Mouse (Mus musculus): Measurements from ENCODE around the gene Mical3. TPM values are rescaled to one million over a fixed set of nuclear protein-coding genes. Genes with fewer than 3 reads are reported as not detected.

Mical3 gene
- polyA plus RNA-seq, 2 experiments: 13.3 to 17.3 TPM

GRCm38 (mm10) chr6:121108075-121108474 is 22.7 kb downstream of the Mical3 start:
- 70% methylated on average over 1 of the region's 1 CpGs for WGBS
- no peak overlapping the region for H3K9ac ChIP-seq (ENCODE audit: low read depth, low read length, severe bottlenecking)
- peaks cover 14% of the 10 kb centered on the region; the same call in 1 of the 2 replicates for H3K4me1 ChIP-seq (ENCODE audit: control insufficient read depth, insufficient read depth, low read length)
- no peaks in the 10 kb centered on the region for H3K27me3 ChIP-seq (ENCODE audit: control insufficient read depth, insufficient read depth, low read length)
- ATAC-seq (ENCODE audit: low FRiP score, low read depth) (no peak), DNase-seq (ENCODE audit: low spot score) (no peak)
- H3K4me3 ChIP-seq (replicated peaks; ENCODE audit: low read length): no peak overlapping the region
- TF ChIP-seq POLR2A (IDR thresholded peaks at IDR 0.05; ENCODE audit: borderline replicate concordance, extremely low read depth, insufficient read depth, insufficient read length): no peak
- no peaks in the 10 kb centered on the region for H3K9me3 ChIP-seq (ENCODE audit: control insufficient read depth, low read length)
- no peaks in the 10 kb centered on the region for H3K36me3 ChIP-seq (ENCODE audit: control insufficient read depth, insufficient read depth, low read length)
- H3K4me2 ChIP-seq (replicated peaks; ENCODE audit: low read depth, low read length, severe bottlenecking): no peak overlapping the region
- H3K27ac ChIP-seq (replicated peaks; ENCODE audit: low read depth, low read length): no peak overlapping the region

GRCm38 (mm10) chr6:121106711-121107405 is 23.9 kb downstream of the Mical3 start:
- Histone ChIP-seq H3K9ac (ENCODE audit: low read depth, low read length, severe bottlenecking) (no peak overlapping the region), H3K4me2 (replicated peaks; ENCODE audit: low read depth, low read length, severe bottlenecking) (no peak overlapping the region), H3K9me3 (ENCODE audit: control insufficient read depth, low read length) (no peaks in the 10 kb centered on the region), H3K4me1 (ENCODE audit: control insufficient read depth, insufficient read depth, low read length) (peaks cover 14% of the 10 kb centered on the region; the same call in 1 of the 2 replicates), H3K27me3 (ENCODE audit: control insufficient read depth, insufficient read depth, low read length) (no peaks in the 10 kb centered on the region), H3K36me3 (ENCODE audit: control insufficient read depth, insufficient read depth, low read length) (no peaks in the 10 kb centered on the region), H3K27ac (replicated peaks; ENCODE audit: low read depth, low read length) (no peak overlapping the region), H3K4me3 (replicated peaks; ENCODE audit: low read length) (no peak overlapping the region)
- ATAC-seq (ENCODE audit: low FRiP score, low read depth): no peak
- DNase-seq (ENCODE audit: low spot score): no peak
- WGBS: 88% methylated on average over 16 of the region's 16 CpGs
- no peak for TF ChIP-seq POLR2A (IDR thresholded peaks at IDR 0.05; ENCODE audit: borderline replicate concordance, extremely low read depth, insufficient read depth, insufficient read length)

GRCm38 (mm10) chr6:121105726-121106125 is 25.1 kb downstream of the Mical3 start:
- Histone ChIP-seq H3K27me3 (ENCODE audit: control insufficient read depth, insufficient read depth, low read length) (no peaks in the 10 kb centered on the region), H3K4me1 (ENCODE audit: control insufficient read depth, insufficient read depth, low read length) (peaks cover 10% of the 10 kb centered on the region; the same call in 1 of the 2 replicates), H3K9ac (ENCODE audit: low read depth, low read length, severe bottlenecking) (no peak overlapping the region), H3K4me2 (replicated peaks; ENCODE audit: low read depth, low read length, severe bottlenecking) (no peak overlapping the region), H3K27ac (replicated peaks; ENCODE audit: low read depth, low read length) (no peak overlapping the region), H3K4me3 (replicated peaks; ENCODE audit: low read length) (no peak overlapping the region), H3K9me3 (ENCODE audit: control insufficient read depth, low read length) (no peaks in the 10 kb centered on the region), H3K36me3 (ENCODE audit: control insufficient read depth, insufficient read depth, low read length) (no peaks in the 10 kb centered on the region)
- 69% methylated on average over 4 of the region's 4 CpGs for WGBS
- ATAC-seq (ENCODE audit: low FRiP score, low read depth) (no peak), DNase-seq (ENCODE audit: low spot score) (no peak)
- no peak for TF ChIP-seq POLR2A (IDR thresholded peaks at IDR 0.05; ENCODE audit: borderline replicate concordance, extremely low read depth, insufficient read depth, insufficient read length)

- Histone ChIP-seq H3K4me3 (replicated peaks; ENCODE audit: low read length) (no peak overlapping the region), H3K27me3 (ENCODE audit: control insufficient read depth, insufficient read depth, low read length) (no peaks in the 10 kb centered on the region), H3K9me3 (ENCODE audit: control insufficient read depth, low read length) (no peaks in the 10 kb centered on the region), H3K36me3 (ENCODE audit: control insufficient read depth, insufficient read depth, low read length) (no peaks in the 10 kb centered on the region), H3K9ac (ENCODE audit: low read depth, low read length, severe bottlenecking) (no peak overlapping the region), H3K4me2 (replicated peaks; ENCODE audit: low read depth, low read length, severe bottlenecking) (no peak overlapping the region), H3K4me1 (ENCODE audit: control insufficient read depth, insufficient read depth, low read length) (peaks cover under 1% of the 10 kb centered on the region; the same call in 1 of the 2 replicates), H3K27ac (replicated peaks; ENCODE audit: low read depth, low read length) (no peak overlapping the region)
- no peak for DNase-seq (ENCODE audit: low spot score)
- 86% methylated on average over 14 of the region's 14 CpGs for WGBS
- ATAC-seq (ENCODE audit: low FRiP score, low read depth): no peak
- no peak for TF ChIP-seq POLR2A (IDR thresholded peaks at IDR 0.05; ENCODE audit: borderline replicate concordance, extremely low read depth, insufficient read depth, insufficient read length)
Measured at GRCm38 (mm10) chr6:121103406-121104171, 27.2 kb downstream of the Mical3 start.

- TF ChIP-seq POLR2A (IDR thresholded peaks at IDR 0.05; ENCODE audit: borderline replicate concordance, extremely low read depth, insufficient read depth, insufficient read length): no peak
- Histone ChIP-seq H3K27ac (replicated peaks; ENCODE audit: low read depth, low read length) (no peak overlapping the region), H3K4me2 (replicated peaks; ENCODE audit: low read depth, low read length, severe bottlenecking) (no peak overlapping the region), H3K9me3 (ENCODE audit: control insufficient read depth, low read length) (no peaks in the 10 kb centered on the region), H3K4me1 (ENCODE audit: control insufficient read depth, insufficient read depth, low read length) (no peaks in the 10 kb centered on the region), H3K4me3 (replicated peaks; ENCODE audit: low read length) (no peak overlapping the region), H3K27me3 (ENCODE audit: control insufficient read depth, insufficient read depth, low read length) (no peaks in the 10 kb centered on the region), H3K36me3 (ENCODE audit: control insufficient read depth, insufficient read depth, low read length) (no peaks in the 10 kb centered on the region), H3K9ac (ENCODE audit: low read depth, low read length, severe bottlenecking) (no peak overlapping the region)
- DNase-seq (ENCODE audit: low spot score): no peak
- ATAC-seq (ENCODE audit: low FRiP score, low read depth): no peak
- WGBS: 89% methylated on average over 10 of the region's 10 CpGs
Measured at GRCm38 (mm10) chr6:121102941-121103340, 27.9 kb downstream of the Mical3 start.

All from limb, embryonic 14.5 days (tissue).